Mouse (Mus musculus): ENCODE measurements around the gene Tmem40. TPM values are rescaled to one million over a fixed set of nuclear protein-coding genes. Genes with fewer than 3 reads are reported as not detected.

Tmem40 gene
- total and polyA plus RNA-seq, 3 experiments: 13.8 to 16.4 TPM; not detected in 1

DNA sequence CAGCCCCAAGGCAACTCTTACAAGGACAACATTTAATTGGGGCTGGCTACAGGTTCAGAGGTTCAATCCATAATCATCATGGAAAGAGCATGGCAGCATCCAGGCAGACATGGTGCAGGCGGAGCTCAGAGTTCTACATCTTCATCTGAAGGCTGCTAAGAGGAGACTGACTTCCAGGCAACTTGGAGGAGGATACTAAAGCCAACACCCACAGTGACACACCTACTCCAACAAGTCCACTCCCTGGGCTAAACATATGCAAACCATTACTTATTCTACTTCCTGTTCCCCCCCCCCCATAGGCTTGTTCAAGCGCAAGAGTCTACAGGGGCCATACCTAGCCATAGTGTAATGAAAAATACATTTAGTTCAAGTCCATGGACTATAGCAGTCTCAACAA is 77.9 kb downstream of the Tmem40 start:
- no peak overlapping the region; the same call in 1 of the 2 replicates for H3K9ac ChIP-seq (ENCODE audit: control insufficient read depth, low read depth, low read length, poor library complexity, severe bottlenecking)
- H3K4me3 ChIP-seq (ENCODE audit: control insufficient read depth in 1 of 2, insufficient read depth in 1 of 2, low read depth in 2 of 2, low read length in 2 of 2): no peak overlapping the region; a peak in 1 of 4 replicates
- H3K79me2 ChIP-seq (ENCODE audit: control insufficient read depth, insufficient read depth, low read length, poor library complexity): no peaks in the 10 kb centered on the region
- H3K9me3 ChIP-seq (replicated peaks; ENCODE audit: insufficient read depth, low read length): no peaks in the 10 kb centered on the region
- H3K36me3 ChIP-seq (ENCODE audit: control insufficient read depth in 1 of 2, insufficient read depth in 2 of 2, low read length in 2 of 2): peaks cover 0 to 5% of the 10 kb centered on the region in 2 experiments; a peak in 2 of 4 replicates
- peaks cover under 1 to 16% of the 10 kb centered on the region in 2 experiments; a peak in 3 of 4 replicates for H3K4me1 ChIP-seq (ENCODE audit: control insufficient read depth in 1 of 2, insufficient read depth in 2 of 2, low read length in 2 of 2)
- peak overlapping the region; percentile 87 for H3K27ac ChIP-seq (ENCODE audit: control insufficient read depth, low read depth, low read length)
- TF ChIP-seq TBP (IDR thresholded peaks at IDR 0.05; ENCODE audit: low read depth, low read length): no peak
- TF ChIP-seq E2F4 (IDR thresholded peaks at IDR 0.05; ENCODE audit: borderline replicate concordance, low read depth, low read length): no peak
- no peak for TF ChIP-seq MYB (IDR thresholded peaks at IDR 0.05; ENCODE audit: low read depth, low read length)
- no peak for TF ChIP-seq KAT2A (conservative IDR thresholded peaks at IDR 0.05; ENCODE audit: low read depth, low read length)
- no peak for TF ChIP-seq HCFC1 (IDR thresholded peaks at IDR 0.05; ENCODE audit: low read depth, low read length)
- no peak for TF ChIP-seq USF1 (IDR thresholded peaks at IDR 0.05; ENCODE audit: low read depth, low read length)
- no peak for TF ChIP-seq SIN3A (IDR thresholded peaks at IDR 0.05; ENCODE audit: low read length)
- TF ChIP-seq NRF1 (IDR thresholded peaks at IDR 0.05; ENCODE audit: insufficient read depth, low read depth, low read length, poor library complexity, severe bottlenecking): no peak
- TF ChIP-seq MXI1 (IDR thresholded peaks at IDR 0.05; ENCODE audit: low read depth, low read length): no peak
- TF ChIP-seq CTCF (IDR thresholded peaks at IDR 0.05 in 2 of 3, conservative IDR thresholded peaks at IDR 0.05 in 1 of 3; ENCODE audit: control insufficient read depth in 1 of 3, insufficient read depth in 1 of 3, low read depth in 2 of 3, low read length in 3 of 3, poor library complexity in 1 of 3, severe bottlenecking in 1 of 3): no peak
- no peak for TF ChIP-seq SMC3 (IDR thresholded peaks at IDR 0.05; ENCODE audit: low read depth, low read length)
- no peak for TF ChIP-seq GATA1 (IDR thresholded peaks at IDR 0.05; ENCODE audit: low read depth, low read length)
- no peak for TF ChIP-seq EP300 (IDR thresholded peaks at IDR 0.05; ENCODE audit: low read depth in 1 of 2, low read length in 2 of 2)
- TF ChIP-seq POLR2AphosphoS2 (IDR thresholded peaks at IDR 0.05; ENCODE audit: low read length): no peak
- TF ChIP-seq MAFK (IDR thresholded peaks at IDR 0.05; ENCODE audit: borderline replicate concordance, low read depth, low read length): no peak
- no peak for TF ChIP-seq MYC (IDR thresholded peaks at IDR 0.05; ENCODE audit: low read depth, low read length)
- no peak for TF ChIP-seq GABPA (IDR thresholded peaks at IDR 0.05; ENCODE audit: low read depth, low read length)
- no peak for TF ChIP-seq ELF1 (IDR thresholded peaks at IDR 0.05; ENCODE audit: low read depth, low read length)
- no peaks in the 10 kb centered on the region for H3K27me3 ChIP-seq (ENCODE audit: control insufficient read depth in 1 of 2, insufficient read depth in 2 of 2, low read length in 2 of 2)
- DNase-seq (ENCODE audit: low read depth, low spot score): no peak

DNA sequence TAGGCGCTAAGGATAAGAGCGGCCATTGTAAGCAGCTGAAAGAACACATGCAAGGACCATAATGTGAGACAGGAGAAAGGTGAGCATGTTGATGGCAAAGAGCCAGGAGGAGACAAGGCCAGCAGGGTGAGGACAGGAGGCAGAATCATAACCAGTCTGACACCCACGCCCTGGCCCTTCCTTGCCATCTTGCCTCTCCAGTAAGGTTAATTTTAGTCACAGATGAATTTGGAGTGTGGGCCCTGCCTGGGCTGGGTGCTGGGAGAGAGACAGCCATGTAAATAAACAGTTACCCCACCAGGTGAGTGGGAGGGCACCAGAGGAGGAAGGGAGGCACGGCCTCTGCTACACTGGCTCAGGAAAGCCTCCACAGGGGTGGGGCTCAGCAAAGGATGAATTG is 81.1 kb downstream of the Tmem40 start:
- H3K36me3 ChIP-seq (ENCODE audit: control insufficient read depth in 1 of 2, insufficient read depth in 2 of 2, low read length in 2 of 2): peaks cover 0 to 17% of the 10 kb centered on the region in 2 experiments; a peak in 2 of 4 replicates
- no peaks in the 10 kb centered on the region for H3K9me3 ChIP-seq (replicated peaks; ENCODE audit: insufficient read depth, low read length)
- no peaks in the 10 kb centered on the region for H3K27me3 ChIP-seq (ENCODE audit: control insufficient read depth in 1 of 2, insufficient read depth in 2 of 2, low read length in 2 of 2)
- no peak overlapping the region for H3K9ac ChIP-seq (ENCODE audit: control insufficient read depth, low read depth, low read length, poor library complexity, severe bottlenecking)
- no peak overlapping the region for H3K4me3 ChIP-seq (ENCODE audit: control insufficient read depth in 1 of 2, insufficient read depth in 1 of 2, low read depth in 2 of 2, low read length in 2 of 2)
- TF ChIP-seq RCOR1 (IDR thresholded peaks at IDR 0.05; ENCODE audit: low read depth, low read length): no peak
- TF ChIP-seq TBP (IDR thresholded peaks at IDR 0.05; ENCODE audit: low read depth, low read length): no peak
- TF ChIP-seq EP300 (IDR thresholded peaks at IDR 0.05; ENCODE audit: low read depth in 1 of 2, low read length in 2 of 2): no peak
- no peak for TF ChIP-seq USF2 (IDR thresholded peaks at IDR 0.05; ENCODE audit: borderline replicate concordance in 1 of 2, insufficient read depth in 1 of 2, low read depth in 1 of 2, low read length in 2 of 2)
- TF ChIP-seq POLR2AphosphoS2 (IDR thresholded peaks at IDR 0.05; ENCODE audit: low read length): no peak
- TF ChIP-seq BHLHE40 (IDR thresholded peaks at IDR 0.05; ENCODE audit: borderline replicate concordance, low read depth, low read length): no peak
- no peak for TF ChIP-seq E2F4 (IDR thresholded peaks at IDR 0.05; ENCODE audit: borderline replicate concordance, low read depth, low read length)
- no peak for TF ChIP-seq USF1 (IDR thresholded peaks at IDR 0.05; ENCODE audit: low read depth, low read length)
- TF ChIP-seq CTCF (IDR thresholded peaks at IDR 0.05 in 2 of 3, conservative IDR thresholded peaks at IDR 0.05 in 1 of 3; ENCODE audit: control insufficient read depth in 1 of 3, insufficient read depth in 1 of 3, low read depth in 2 of 3, low read length in 3 of 3, poor library complexity in 1 of 3, severe bottlenecking in 1 of 3): no peak
- no peak for TF ChIP-seq HCFC1 (IDR thresholded peaks at IDR 0.05; ENCODE audit: low read depth, low read length)
- TF ChIP-seq NELFE (IDR thresholded peaks at IDR 0.05; ENCODE audit: low read depth, low read length): no peak
- no peak for TF ChIP-seq ELF1 (IDR thresholded peaks at IDR 0.05; ENCODE audit: low read depth, low read length)
- no peak for TF ChIP-seq RAD21 (IDR thresholded peaks at IDR 0.05; ENCODE audit: low read depth, low read length)
- no peak for TF ChIP-seq MYC (IDR thresholded peaks at IDR 0.05; ENCODE audit: low read depth, low read length)
- TF ChIP-seq TAL1 (IDR thresholded peaks at IDR 0.05; ENCODE audit: low read length): no peak
- no peak for TF ChIP-seq MEF2A (IDR thresholded peaks at IDR 0.05; ENCODE audit: extremely low read depth, insufficient replicate concordance, low read depth, low read length, poor library complexity, severe bottlenecking)
- TF ChIP-seq NRF1 (IDR thresholded peaks at IDR 0.05; ENCODE audit: insufficient read depth, low read depth, low read length, poor library complexity, severe bottlenecking): no peak
- no peak overlapping the region for H3K27ac ChIP-seq (ENCODE audit: control insufficient read depth, low read depth, low read length)
- H3K79me2 ChIP-seq (ENCODE audit: control insufficient read depth, insufficient read depth, low read length, poor library complexity): peaks cover 7% of the 10 kb centered on the region
- H3K4me1 ChIP-seq (ENCODE audit: control insufficient read depth in 1 of 2, insufficient read depth in 2 of 2, low read length in 2 of 2): peaks cover 0 to 24% of the 10 kb centered on the region in 2 experiments; a peak in 3 of 4 replicates
- DNase-seq (ENCODE audit: low read depth, low spot score): no peak
